Mouse (Mus musculus) liver, embryonic 13.5 days (tissue): ENCODE measurements around the gene Ilvbl. TPM values are rescaled to one million over a fixed set of nuclear protein-coding genes. Genes with fewer than 3 reads are reported as not detected.
"Not testable (repeated sequence)": the region's sequence is repeated elsewhere in the genome, so short reads cannot be mapped to it uniquely, and the experiment has no call there.

Source experiments
- ATAC-seq: fragments of 200-750 bp; cut with Nextera tagmentation; 2 replicates; pipeline ENCODE4 v1.8.0; 2017; ENCODE audit warnings: low read depth, mild to moderate bottlenecking, moderate number of reproducible peaks, moderate library complexity
- DNase-seq: peaks from one replicate; pipeline ENCODE4 v3.0.0; 2022
- H3K27ac ChIP-seq: fragments of 300-500 bp; sonication (generic); 2 replicates; pipeline ENCODE4 v1.5.1; 2015; ENCODE audit warnings: moderate library complexity, mild to moderate bottlenecking, inconsistent platforms
- H3K27me3 ChIP-seq: fragments of 300-500 bp; sonication (generic); 2 replicates; pipeline ENCODE4 v1.6.1; 2015; ENCODE audit warnings: mild to moderate bottlenecking, inconsistent platforms
- H3K36me3 ChIP-seq: fragments of 300-500 bp; sonication (generic); 2 replicates; pipeline ENCODE4 v1.6.1; 2015; ENCODE audit warnings: mild to moderate bottlenecking, inconsistent platforms
- H3K4me1 ChIP-seq: fragments of 300-500 bp; sonication (generic); replicated peaks from 2 replicates; pipeline ENCODE4 v1.6.1; 2015; ENCODE audit warnings: inconsistent platforms
- H3K4me2 ChIP-seq: fragments of 300-500 bp; sonication (generic); 2 replicates; pipeline ENCODE4 v1.6.1; 2015; ENCODE audit warnings: inconsistent platforms, mild to moderate bottlenecking, moderate library complexity
- H3K4me3 ChIP-seq: fragments of 300-500 bp; sonication (generic); replicated peaks from 2 replicates; pipeline ENCODE4 v1.5.1; 2015; ENCODE audit warnings: mild to moderate bottlenecking, inconsistent platforms
- H3K9ac ChIP-seq: fragments of 300-500 bp; sonication (generic); 2 replicates; pipeline ENCODE4 v1.6.1; 2015; ENCODE audit warnings: mild to moderate bottlenecking, inconsistent platforms
- H3K9me3 ChIP-seq: fragments of 300-500 bp; sonication (generic); replicated peaks from 2 replicates; pipeline ENCODE4 v1.6.1; 2016; ENCODE audit warnings: inconsistent platforms
- WGBS: fragments of 180-500 bp; shearing (Covaris S2); methylation state at CpG from one replicate; pipeline ENCODE4 v1.1.7; 2015; ENCODE audit not compliant: insufficient replicate concordance; 5-methylcytosine and 5-hydroxymethylcytosine counted together
- polyA plus RNA-seq: library from polyadenylated mRNA; unstranded; fragments of >200 nt; fragmentation: Nextera tagmentation; extraction: Ambion mirVana; gene quantifications from 2 replicates; pipeline ENCODE4 v1.2.1, GENCODE M21; 2015

The Ilvbl gene
- 16.7 and 17.4 TPM in 2 replicates for polyA plus RNA-seq

- H3K4me3 ChIP-seq: peak within 1 kb of the TSS; percentile 78
- no peaks in the 10 kb centered on the region for H3K27me3 ChIP-seq
- peak within 1 kb of the TSS; percentile 84 for H3K9ac ChIP-seq
- H3K27ac ChIP-seq: peak within 1 kb of the TSS; percentile 87
- under 1% methylated on average over 51 of the region's 51 CpGs for WGBS
- peaks cover 30% of the 10 kb centered on the region for H3K4me1 ChIP-seq
- DNase-seq: peak; percentile 93
- peak within 1 kb of the TSS; percentile 89 for H3K4me2 ChIP-seq
- peak; percentile 85 for ATAC-seq
- no peaks in the 10 kb centered on the region for H3K9me3 ChIP-seq
- H3K36me3 ChIP-seq: peaks cover 27% of the 10 kb centered on the region
These were observed at the start of gene Ilvbl for GRCm38 (mm10) chr10:78574250-78575104. Ilvbl (plus strand) TSS chr10:78574346.

DNA sequence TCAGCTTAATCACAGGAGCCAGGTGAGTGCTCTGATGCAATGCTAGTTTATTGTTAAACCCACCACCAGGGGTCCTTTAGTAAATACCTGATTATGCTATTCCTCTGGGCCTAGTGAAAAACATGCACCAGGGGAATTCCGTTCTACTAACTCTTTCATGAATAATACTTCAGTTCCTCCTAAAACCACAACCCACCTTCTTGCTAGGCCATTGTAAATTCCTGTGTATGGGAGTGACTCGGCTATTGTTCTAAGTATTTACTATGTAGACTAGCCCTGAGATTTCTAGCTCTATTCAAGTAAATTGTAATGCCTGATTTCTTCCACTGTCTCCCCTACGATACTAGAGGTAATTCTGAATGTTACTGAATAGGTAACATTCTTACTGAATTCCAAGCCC is 49.1 kb upstream of the Ilvbl start:
- not testable (repeated sequence) for H3K27me3 ChIP-seq, H3K9ac ChIP-seq, H3K4me3 ChIP-seq, H3K36me3 ChIP-seq, H3K27ac ChIP-seq, ATAC-seq, H3K9me3 ChIP-seq, H3K4me2 ChIP-seq, H3K4me1 ChIP-seq, DNase-seq
- 46% methylated on average over 3 of the region's 3 CpGs for WGBS

GRCm38 (mm10) chr10:78525511-78525910 is 48.6 kb upstream of the Ilvbl start:
- WGBS: 51% methylated on average over 4 of the region's 4 CpGs
- H3K9ac ChIP-seq: no peak overlapping the region

DNA sequence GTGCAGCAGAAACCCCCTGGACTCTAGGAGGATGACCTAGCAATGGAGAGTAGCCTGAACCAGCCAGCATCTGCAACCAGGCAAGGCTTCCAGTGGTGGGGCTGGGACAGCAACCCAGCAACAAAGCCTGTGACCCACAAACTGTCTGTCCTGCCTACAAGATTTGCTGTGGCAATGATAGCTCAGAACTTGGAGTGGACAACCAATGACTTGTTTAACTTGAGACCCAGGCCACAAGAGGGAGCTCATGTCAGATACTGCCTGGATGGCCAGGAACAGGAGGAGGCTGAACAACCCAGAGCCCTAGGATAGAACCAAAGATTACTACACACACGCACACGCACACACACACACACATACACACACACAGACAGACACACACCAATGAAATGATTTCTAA is 33.2 kb upstream of the Ilvbl start:
- no peaks in the 10 kb centered on the region for H3K27me3 ChIP-seq
- H3K4me3 ChIP-seq: no peak overlapping the region
- DNase-seq (no peak), ATAC-seq (no peak)
- no peaks in the 10 kb centered on the region for H3K36me3 ChIP-seq
- WGBS: 38% methylated on average over 2 of the region's 2 CpGs
- H3K4me2 ChIP-seq: no peak overlapping the region
- no peak overlapping the region for H3K9ac ChIP-seq
- H3K4me1 ChIP-seq: no peaks in the 10 kb centered on the region
- no peaks in the 10 kb centered on the region for H3K9me3 ChIP-seq
- no peak overlapping the region for H3K27ac ChIP-seq

More at GRCm38 (mm10) chr10:78525511-78525910, 48.6 kb upstream of the Ilvbl start:
- Histone ChIP-seq H3K9me3 (no peaks in the 10 kb centered on the region), H3K36me3 (no peaks in the 10 kb centered on the region), H3K27ac (no peak overlapping the region), H3K27me3 (no peaks in the 10 kb centered on the region), H3K4me3 (no peak overlapping the region), H3K4me1 (no peaks in the 10 kb centered on the region), H3K4me2 (no peak overlapping the region)
- DNase-seq (no peak), ATAC-seq (no peak)

DNA sequence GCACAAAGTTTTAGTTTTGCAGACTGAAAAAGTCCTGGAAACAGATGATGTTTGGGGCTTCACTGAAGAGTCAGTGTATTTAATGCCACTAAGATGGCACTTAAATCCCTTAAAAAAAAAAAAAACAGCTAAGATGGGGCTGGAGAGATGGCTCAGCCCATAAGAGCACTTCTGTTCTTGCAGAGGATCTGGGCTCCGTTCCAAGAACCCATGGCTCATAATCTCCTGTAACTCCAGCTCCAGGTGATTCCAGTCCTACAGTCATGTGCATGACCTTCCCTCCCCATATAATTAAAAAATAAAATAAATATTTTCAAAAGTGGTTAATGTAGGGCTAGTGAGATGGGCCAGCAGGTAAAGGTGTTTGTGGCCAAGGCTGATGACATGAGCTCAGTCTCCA is 9.1 kb upstream of the Ilvbl start:
- WGBS: 72% methylated on average over 1 of the region's 1 CpGs
- Histone ChIP-seq H3K4me1 (no peaks in the 10 kb centered on the region), H3K4me2 (no peak overlapping the region), H3K27ac (no peak overlapping the region), H3K27me3 (no peaks in the 10 kb centered on the region), H3K36me3 (no peaks in the 10 kb centered on the region), H3K4me3 (no peak overlapping the region), H3K9me3 (no peaks in the 10 kb centered on the region), H3K9ac (no peak overlapping the region)
- ATAC-seq (no peak), DNase-seq (no peak)

GRCm38 (mm10) chr10:78569191-78569590 is 5.0 kb upstream of the Ilvbl start:
- H3K9me3 ChIP-seq: no peaks in the 10 kb centered on the region
- no peak overlapping the region for H3K4me2 ChIP-seq
- H3K4me3 ChIP-seq: no peak overlapping the region
- H3K4me1 ChIP-seq: peaks cover 6% of the 10 kb centered on the region
- H3K27me3 ChIP-seq: no peaks in the 10 kb centered on the region
- no peak for ATAC-seq
- H3K36me3 ChIP-seq: no peaks in the 10 kb centered on the region
- no peak overlapping the region for H3K9ac ChIP-seq
- DNase-seq: no peak
- no peak overlapping the region for H3K27ac ChIP-seq
- WGBS: 56% methylated on average over 3 of the region's 3 CpGs

DNA sequence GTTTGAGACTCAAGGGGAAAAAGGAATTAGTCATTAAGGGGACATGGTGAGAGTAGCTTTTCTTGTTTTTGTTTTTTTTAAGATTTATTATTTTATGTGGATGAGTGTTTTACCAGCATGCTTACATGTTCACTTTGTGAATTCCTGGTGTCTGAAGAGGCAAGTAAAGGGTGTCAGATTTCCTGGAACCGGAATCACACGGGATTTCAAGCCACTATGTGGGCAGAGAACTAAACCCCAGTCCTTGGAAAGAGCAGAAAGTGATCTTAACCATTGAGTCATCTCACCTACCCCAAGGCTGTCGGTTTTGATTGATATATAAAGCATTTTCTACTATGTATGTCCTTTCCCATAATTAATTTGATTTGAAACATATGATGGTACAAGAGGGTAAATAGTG is 4.5 kb upstream of the Ilvbl start:
- Histone ChIP-seq H3K4me1 (peaks cover 7% of the 10 kb centered on the region), H3K36me3 (no peaks in the 10 kb centered on the region), H3K27me3 (no peaks in the 10 kb centered on the region), H3K4me2 (no peak overlapping the region), H3K9me3 (no peaks in the 10 kb centered on the region), H3K27ac (no peak overlapping the region), H3K9ac (no peak overlapping the region), H3K4me3 (no peak overlapping the region)
- no peak for ATAC-seq
- DNase-seq: no peak
- 42% methylated on average over 3 of the region's 3 CpGs for WGBS

DNA sequence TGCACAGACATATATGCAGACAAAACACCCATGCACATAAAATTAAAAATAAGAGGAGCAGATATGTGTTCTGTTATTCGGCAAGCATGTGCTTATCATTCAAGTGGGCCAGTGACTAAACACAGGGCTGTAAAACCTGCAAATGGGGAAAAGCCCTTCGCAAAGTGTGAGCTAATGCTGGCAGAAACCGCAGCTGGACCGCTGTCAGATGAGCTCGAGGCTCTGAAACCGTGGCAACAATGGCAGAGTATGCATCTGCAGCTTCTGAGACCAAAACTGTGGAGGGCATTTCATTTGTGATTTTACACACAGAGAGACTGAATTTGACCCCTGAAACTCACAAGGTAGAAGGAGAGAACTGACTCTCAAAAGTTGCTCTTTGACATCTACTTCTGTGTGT is 3.7 kb upstream of the Ilvbl start:
- no peaks in the 10 kb centered on the region for H3K9me3 ChIP-seq
- WGBS: 56% methylated on average over 6 of the region's 6 CpGs
- H3K27me3 ChIP-seq: no peaks in the 10 kb centered on the region
- ATAC-seq: no peak
- H3K9ac ChIP-seq: no peak overlapping the region
- DNase-seq: no peak
- peaks cover 12% of the 10 kb centered on the region for H3K4me1 ChIP-seq
- H3K27ac ChIP-seq: no peak overlapping the region
- no peak overlapping the region for H3K4me3 ChIP-seq
- H3K4me2 ChIP-seq: no peak overlapping the region
- no peaks in the 10 kb centered on the region for H3K36me3 ChIP-seq

DNA sequence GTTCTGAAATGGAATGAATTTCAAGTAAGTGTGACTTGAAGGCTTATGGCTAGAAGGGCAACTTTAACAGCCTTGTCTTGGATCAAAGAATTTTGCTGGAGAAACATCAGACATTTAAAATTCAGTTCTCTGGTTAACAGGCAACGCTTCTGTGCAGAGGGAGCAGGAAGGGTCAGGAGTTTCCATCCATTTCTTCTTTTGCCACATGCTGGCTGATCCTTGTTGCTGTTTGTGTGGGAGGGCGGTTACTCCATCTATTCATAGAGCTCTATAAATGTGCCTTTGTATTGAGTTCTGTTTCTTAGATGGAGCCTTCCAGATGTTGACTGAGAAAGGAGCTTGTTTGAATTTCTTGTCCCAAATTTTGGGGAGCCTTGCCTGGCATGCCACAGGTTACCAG is 3.2 kb upstream of the Ilvbl start:
- H3K4me3 ChIP-seq: no peak overlapping the region
- peaks cover 17% of the 10 kb centered on the region for H3K4me1 ChIP-seq
- 54% methylated on average over 2 of the region's 2 CpGs for WGBS
- H3K9me3 ChIP-seq: no peaks in the 10 kb centered on the region
- no peaks in the 10 kb centered on the region for H3K27me3 ChIP-seq
- H3K4me2 ChIP-seq: no peak overlapping the region
- DNase-seq (no peak), ATAC-seq (no peak)
- no peak overlapping the region for H3K27ac ChIP-seq
- no peaks in the 10 kb centered on the region for H3K36me3 ChIP-seq
- H3K9ac ChIP-seq: no peak overlapping the region

- no peak overlapping the region for H3K27ac ChIP-seq
- H3K27me3 ChIP-seq: no peaks in the 10 kb centered on the region
- H3K4me3 ChIP-seq: no peak overlapping the region
- no peaks in the 10 kb centered on the region for H3K9me3 ChIP-seq
- DNase-seq (no peak), ATAC-seq (no peak)
- H3K4me1 ChIP-seq: peaks cover 30% of the 10 kb centered on the region
- 66% methylated on average over 3 of the region's 3 CpGs for WGBS
- no peak overlapping the region for H3K4me2 ChIP-seq
- no peak overlapping the region for H3K9ac ChIP-seq
- peaks cover 14% of the 10 kb centered on the region for H3K36me3 ChIP-seq
These were observed 920 bp upstream of the Ilvbl start for GRCm38 (mm10) chr10:78573226-78573625.

DNA sequence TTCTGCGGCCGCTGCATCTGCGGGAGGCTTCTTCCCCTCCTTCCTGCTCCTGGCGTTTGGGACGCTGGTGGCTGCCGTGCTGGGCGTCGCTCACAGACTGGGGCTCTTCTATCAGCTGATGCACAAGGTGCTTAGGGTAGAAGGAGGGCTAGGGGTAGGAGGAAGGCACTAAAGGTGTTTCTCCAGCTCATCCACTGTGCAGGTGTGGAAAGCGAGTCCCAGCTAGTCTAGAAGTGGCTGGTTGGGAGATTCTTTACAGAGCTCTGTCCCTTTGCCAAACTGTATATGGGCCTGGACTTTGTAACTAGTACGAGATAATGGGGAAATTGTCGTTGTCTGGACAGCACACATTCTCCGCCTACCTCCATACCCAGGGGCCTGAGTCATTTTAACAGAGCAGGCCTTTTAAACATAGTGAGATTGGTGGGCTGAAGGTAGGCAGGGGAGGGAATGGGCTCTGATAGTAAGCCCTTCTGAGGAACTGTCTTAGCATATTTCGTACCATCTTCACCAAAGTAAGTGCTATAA is 1.0 kb downstream of the Ilvbl start:
- H3K9ac ChIP-seq: peak overlapping the region; percentile 84
- H3K4me3 ChIP-seq: peak overlapping the region; percentile 78
- no peaks in the 10 kb centered on the region for H3K27me3 ChIP-seq
- peak overlapping the region; percentile 89 for H3K4me2 ChIP-seq
- H3K4me1 ChIP-seq: peaks cover 30% of the 10 kb centered on the region
- H3K27ac ChIP-seq: peak overlapping the region; percentile 87
- DNase-seq (no peak), ATAC-seq (peak; percentile 21)
- WGBS: 8% methylated on average over 13 of the region's 13 CpGs
- no peaks in the 10 kb centered on the region for H3K9me3 ChIP-seq
- peaks cover 34% of the 10 kb centered on the region for H3K36me3 ChIP-seq

GRCm38 (mm10) chr10:78575690-78576089 is 1.5 kb downstream of the Ilvbl start:
- WGBS: 82% methylated on average over 2 of the region's 2 CpGs
- no peak for DNase-seq
- no peak for ATAC-seq
- peak overlapping the region; percentile 87 for H3K27ac ChIP-seq
- peak overlapping the region; percentile 89 for H3K4me2 ChIP-seq
- H3K4me3 ChIP-seq: peak overlapping the region; percentile 78
- H3K4me1 ChIP-seq: peaks cover 30% of the 10 kb centered on the region
- H3K36me3 ChIP-seq: peaks cover 39% of the 10 kb centered on the region
- no peaks in the 10 kb centered on the region for H3K9me3 ChIP-seq
- no peaks in the 10 kb centered on the region for H3K27me3 ChIP-seq
- peak overlapping the region; percentile 84 for H3K9ac ChIP-seq
